Mouse (Mus musculus) heart, adult 2 months (tissue): ENCODE results near the gene Dgat2l6. TPM values are rescaled to one million over a fixed set of nuclear protein-coding genes. Genes with fewer than 3 reads are reported as not detected.

Experiments
- DNase-seq, 2 experiments: peaks; one replicate each; pipeline ENCODE4 v3.0.0; 2021
- H3K27ac ChIP-seq: fragments of 200-600 bp; 2 replicates; pipeline ENCODE4 v1.8.1; 2022
- H3K27me3 ChIP-seq: fragments of 200-500 bp; 2 replicates; pipeline ENCODE4 v1.6.1; 2012; ENCODE audit warnings: mild to moderate bottlenecking, low read length, inconsistent platforms, mixed read lengths; ENCODE audit not compliant: control insufficient read depth, insufficient read depth
- H3K36me3 ChIP-seq: fragments of 200-500 bp; 2 replicates; pipeline ENCODE4 v1.6.1; 2012; ENCODE audit warnings: low read length, inconsistent platforms; ENCODE audit not compliant: control insufficient read depth, insufficient read depth
- H3K4me1 ChIP-seq: fragments of 200-500 bp; 2 replicates; pipeline ENCODE4 v1.6.1; 2011; ENCODE audit warnings: low read length; ENCODE audit not compliant: control insufficient read depth, insufficient read depth
- H3K4me3 ChIP-seq: fragments of 200-600 bp; 2 replicates; pipeline ENCODE4 v1.8.1; 2022
- H3K79me2 ChIP-seq: fragments of 200-500 bp; replicated peaks from 2 replicates; pipeline ENCODE4 v1.6.1; 2012; ENCODE audit warnings: mild to moderate bottlenecking, inconsistent platforms, low read length, moderate library complexity, mixed read lengths; ENCODE audit not compliant: control insufficient read depth, insufficient read depth
- H3K9ac ChIP-seq: fragments of 200-500 bp; 2 replicates; pipeline ENCODE4 v1.6.1; 2012; ENCODE audit warnings: low read depth, mild to moderate bottlenecking, control low read depth, inconsistent platforms, low read length, mixed read lengths
- CTCF ChIP-seq: fragments of 200-600 bp; IDR thresholded peaks from 2 replicates; pipeline ENCODE4 v1.8.1; 2022; ENCODE audit warnings: antibody characterized with exemption, mild to moderate bottlenecking, moderate library complexity
- EP300 ChIP-seq: fragments of 200-500 bp; IDR thresholded peaks from 2 replicates; pipeline ENCODE4 v1.6.1; 2011; ENCODE audit warnings: low read depth, low read length, control low read depth; ENCODE audit not compliant: insufficient read depth
- POLR2A ChIP-seq: fragments of 200-500 bp; IDR thresholded peaks from 2 replicates; pipeline ENCODE4 v1.6.1; 2011; ENCODE audit warnings: mild to moderate bottlenecking, low read depth, low read length, control low read depth; ENCODE audit not compliant: insufficient read depth
- WGBS: fragments of 180-500 bp; shearing (Covaris S2); methylation state at CpG from one replicate; pipeline ENCODE4 v1.1.7; 2018; 5-methylcytosine and 5-hydroxymethylcytosine counted together
- intact Hi-C: fragments of 180-260 bp; cut with DNase I; formaldehyde crosslinking; loops from one replicate; pipeline ENCODE4 v1.15.1; 2025
- polyA plus RNA-seq: library from polyadenylated mRNA; depleted of rRNA; stranded (reverse); fragments of >200 nt; gene quantifications from 2 replicates; pipeline ENCODE4 v1.2.3, GENCODE M21; 2012; rRNA removed
- total RNA-seq, 2 experiments: library from RNA; stranded (reverse); gene quantifications; 2 replicates each; pipeline ENCODE4 v1.2.3; 2021

Gene Dgat2l6
- total and polyA plus RNA-seq, 3 experiments, result not detected

GRCm38 (mm10) chrX:100556026-100556425 lies 31.4 kb downstream of the Dgat2l6 start:
- H3K79me2 ChIP-seq, result no peaks in the 10 kb centered on the region
- H3K4me3 ChIP-seq, result no peak overlapping the region
- H3K27me3 ChIP-seq, result no peaks in the 10 kb centered on the region
- H3K27ac ChIP-seq, result no peak overlapping the region
- WGBS, result 72% methylated on average over 3 of the region's 3 CpGs
- no peaks in the 10 kb centered on the region for H3K4me1 ChIP-seq
- H3K36me3 ChIP-seq, result no peaks in the 10 kb centered on the region
- H3K9ac ChIP-seq, result no peak overlapping the region
- no peak for TF ChIP-seq POLR2A
- no peak for TF ChIP-seq CTCF
- TF ChIP-seq EP300, result no peak
- intact Hi-C loops, result no loop called here
- DNase-seq, result no peak

GRCm38 (mm10) chrX:100565696-100566095 lies 41.1 kb downstream of the Dgat2l6 start:
- no peaks in the 10 kb centered on the region for H3K4me1 ChIP-seq
- no peaks in the 10 kb centered on the region for H3K36me3 ChIP-seq
- no peak overlapping the region for H3K27ac ChIP-seq
- intact Hi-C loops, result no loop called here
- H3K27me3 ChIP-seq, result no peaks in the 10 kb centered on the region
- WGBS, result 80% methylated on average over 3 of the region's 3 CpGs
- no peak for TF ChIP-seq POLR2A
- no peak for TF ChIP-seq EP300
- TF ChIP-seq CTCF, result no peak
- no peak for DNase-seq
- no peaks in the 10 kb centered on the region for H3K79me2 ChIP-seq
- no peak overlapping the region for H3K4me3 ChIP-seq
- no peak overlapping the region for H3K9ac ChIP-seq

GRCm38 (mm10) chrX:100571951-100572350 lies 47.3 kb downstream of the Dgat2l6 start, which contains the start of gene Awat1:
TSS of gene Awat1 (plus strand) at chrX:100572251.
- no peak for DNase-seq
- intact Hi-C loops, result no loop called here
- no peak within 1 kb of the TSS for H3K27ac ChIP-seq
- H3K4me3 ChIP-seq, result no peak within 1 kb of the TSS
- H3K36me3 ChIP-seq, result no peaks in the 10 kb centered on the region
- H3K27me3 ChIP-seq, result no peaks in the 10 kb centered on the region
- 69% methylated on average over 1 of the region's 1 CpGs for WGBS
- TF ChIP-seq CTCF (no peak), EP300 (no peak), POLR2A (no peak)
- no peak within 1 kb of the TSS for H3K9ac ChIP-seq
- H3K4me1 ChIP-seq, result no peaks in the 10 kb centered on the region
- no peaks in the 10 kb centered on the region for H3K79me2 ChIP-seq

DNA sequence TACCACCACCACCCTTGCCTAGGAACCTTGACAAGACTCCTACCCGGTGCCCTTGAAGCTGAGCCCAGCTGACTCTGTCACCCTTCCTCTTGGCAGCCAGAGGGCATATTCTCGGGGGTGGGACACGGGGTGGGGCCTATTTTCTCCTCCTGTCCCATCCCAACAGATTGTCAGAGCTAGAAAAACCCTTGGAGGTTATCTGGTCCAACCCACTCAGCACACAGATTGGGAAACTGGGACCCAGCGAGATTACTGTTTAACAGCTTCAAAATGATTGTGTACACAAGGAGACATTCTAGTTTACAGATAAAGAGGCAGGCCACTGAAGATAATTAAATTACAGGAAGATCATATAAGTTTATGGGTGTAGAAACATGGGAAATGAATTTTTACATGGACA lies 70.2 kb downstream of the Dgat2l6 start, which contains the start of gene P2ry4:
P2ry4 (minus strand) TSS at position 79 of the 400 bp plus-strand sequence.
- Histone ChIP-seq H3K79me2 (no peaks in the 10 kb centered on the region), H3K4me3 (no peak within 1 kb of the TSS), H3K4me1 (no peaks in the 10 kb centered on the region), H3K9ac (no peak within 1 kb of the TSS), H3K27ac (no peak within 1 kb of the TSS), H3K36me3 (no peaks in the 10 kb centered on the region), H3K27me3 (no peaks in the 10 kb centered on the region)
- intact Hi-C loops, result no loop called here
- no peak for DNase-seq
- TF ChIP-seq EP300 (no peak), POLR2A (no peak), CTCF (no peak)
- 56% methylated on average over 4 of the region's 4 CpGs for WGBS

Other genes starting within 250 kb of the Dgat2l6 start
- not detected for gene Otud6a, start 95.8 kb upstream of the Dgat2l6 start, total RNA-seq
- not detected in 2 replicates for gene Otud6a, start 95.8 kb upstream of the Dgat2l6 start, polyA plus RNA-seq
- gene Awat2, start 82.1 kb upstream of the Dgat2l6 start, total RNA-seq, result not detected
- gene Awat2, start 82.1 kb upstream of the Dgat2l6 start, polyA plus RNA-seq, result 0.12 TPM in 1 of 2 replicates, not detected in the other
- gene Igbp1, start 30.5 kb upstream of the Dgat2l6 start, total RNA-seq, result 10 to 100 TPM; 34.9 to 41.9 TPM
- gene Igbp1, start 30.5 kb upstream of the Dgat2l6 start, polyA plus RNA-seq, result 18.7 and 33.8 TPM in 2 replicates
- not detected for gene Awat1, start 47.4 kb downstream of the Dgat2l6 start, total RNA-seq
- not detected in 2 replicates for gene Awat1, start 47.4 kb downstream of the Dgat2l6 start, polyA plus RNA-seq
- not detected for gene P2ry4, start 70.0 kb downstream of the Dgat2l6 start, total RNA-seq
- gene P2ry4, start 70.0 kb downstream of the Dgat2l6 start, polyA plus RNA-seq, result not detected in 2 replicates
- not detected for gene Arr3, start 80.7 kb downstream of the Dgat2l6 start, total RNA-seq
- gene Arr3, start 80.7 kb downstream of the Dgat2l6 start, polyA plus RNA-seq, result not detected in 2 replicates
- gene Kif4, start 100.9 kb downstream of the Dgat2l6 start, total RNA-seq, result under 1 TPM; 0.23 to 0.45 TPM
- 0.16 and 0.18 TPM in 2 replicates for gene Kif4, start 100.9 kb downstream of the Dgat2l6 start, polyA plus RNA-seq
- 10 to 100 TPM; 21.4 to 26.2 TPM for gene Pdzd11, start 101.7 kb downstream of the Dgat2l6 start, total RNA-seq
- 18.3 and 29.1 TPM in 2 replicates for gene Pdzd11, start 101.7 kb downstream of the Dgat2l6 start, polyA plus RNA-seq
- not detected for gene Gdpd2, start 205.0 kb downstream of the Dgat2l6 start, total RNA-seq
- 0.15 and 0.68 TPM in 2 replicates for gene Gdpd2, start 205.0 kb downstream of the Dgat2l6 start, polyA plus RNA-seq
- gene Dlg3, start 242.9 kb downstream of the Dgat2l6 start, total RNA-seq, result 1 to 10 TPM; 2.6 to 2.7 TPM
- 3.0 and 5.8 TPM in 2 replicates for gene Dlg3, start 242.9 kb downstream of the Dgat2l6 start, polyA plus RNA-seq